Mouse (Mus musculus) olfactory bulb, adult 2 months (tissue): ENCODE measurements at regions not wholly inside any gene's neighbourhood (a gene's known extent, or its start where the extent isn't known, plus 50 kb on each side); places are given as distances from the start of the nearest gene placed in this dataset.

Source experiments
- CTCF ChIP-seq: fragments of 200-500 bp; IDR thresholded peaks from 2 replicates; pipeline ENCODE4 v1.5.1; 2012; ENCODE audit warnings: low read depth, mild to moderate bottlenecking, low read length, moderate library complexity; ENCODE audit not compliant: insufficient read depth
- POLR2A ChIP-seq: fragments of 200-500 bp; IDR thresholded peaks from 2 replicates; pipeline ENCODE4 v1.6.1; 2012; ENCODE audit warnings: mild to moderate bottlenecking, low read depth, low read length, moderate library complexity; ENCODE audit not compliant: insufficient read depth

GRCm38 (mm10) chr4:101336811-101337210 is 71.7 kb upstream of the Jak1 start:
- TF ChIP-seq POLR2A (no peak), CTCF (no peak)
